Mouse (Mus musculus) layer of hippocampus, adult 18-20 months (tissue): Measurements from ENCODE around the gene Rnf207. TPM values are rescaled to one million over a fixed set of nuclear protein-coding genes. Genes with fewer than 3 reads are reported as not detected.

ENCODE experiments used
- DNase-seq, 2 experiments: peaks; one replicate each; pipeline ENCODE4 v3.0.0; 2022; ENCODE audit warnings: low spot score in 2 of 2
- long read RNA-seq: library from polyadenylated mRNA; stranded (forward); transcript quantifications from one replicate; pipeline ENCODE4 v2.0.0, GENCODE M21; 2021
- total RNA-seq, 2 experiments: library from RNA; stranded (reverse); gene quantifications; 2 replicates each; pipeline ENCODE4 v1.2.3; 2021

The Rnf207 gene
- 10 to 100 TPM in 1 of 2 experiments, 1 to 10 TPM in 1; 8.1 to 10.2 TPM for total RNA-seq
- long read RNA-seq, partial matches to known transcripts: 1 of 3 reads
- long read RNA-seq, other reads (novel, unspliced or antisense): 2 of 3 reads

DNA sequence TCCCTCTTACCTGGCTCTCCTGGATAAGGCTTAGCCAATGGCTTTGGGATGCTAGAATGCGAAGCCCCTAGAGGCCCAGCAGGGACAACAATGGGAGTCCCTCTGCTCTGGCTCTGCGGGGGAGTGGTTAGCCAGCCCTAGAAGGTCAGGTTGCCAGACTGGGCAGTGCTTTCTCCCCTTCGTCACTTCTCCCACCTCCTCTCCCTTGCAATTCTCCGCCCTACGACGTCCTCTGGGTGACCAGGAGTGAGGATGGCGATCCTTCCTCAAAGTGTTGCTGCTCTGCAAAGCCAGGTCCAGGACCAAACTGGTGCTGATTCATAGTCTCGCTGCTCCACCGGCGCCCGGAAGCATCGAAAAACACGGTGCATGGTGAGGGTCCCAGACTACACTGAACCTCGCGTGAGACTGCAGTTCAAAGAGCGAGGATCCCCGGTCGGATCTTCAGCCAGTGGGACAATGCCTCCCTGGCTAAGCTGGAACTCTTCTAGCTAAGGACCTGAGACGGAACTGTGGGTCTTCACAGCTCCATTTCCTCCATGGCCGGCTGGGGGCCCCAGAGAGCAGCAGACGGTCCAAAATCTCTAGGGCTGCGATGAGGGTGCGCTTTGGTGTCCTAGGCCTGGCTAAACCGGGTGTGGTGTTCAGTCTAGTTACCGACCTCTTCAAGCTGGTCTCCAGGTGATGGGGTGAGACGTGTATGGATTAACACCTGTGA lies at the start of gene Rnf207:
Gene Rnf207 (minus strand): TSS at position 477 of the 718 bp plus-strand sequence.
- peak in 1 of 2 experiments; percentile 68 for DNase-seq

DNA sequence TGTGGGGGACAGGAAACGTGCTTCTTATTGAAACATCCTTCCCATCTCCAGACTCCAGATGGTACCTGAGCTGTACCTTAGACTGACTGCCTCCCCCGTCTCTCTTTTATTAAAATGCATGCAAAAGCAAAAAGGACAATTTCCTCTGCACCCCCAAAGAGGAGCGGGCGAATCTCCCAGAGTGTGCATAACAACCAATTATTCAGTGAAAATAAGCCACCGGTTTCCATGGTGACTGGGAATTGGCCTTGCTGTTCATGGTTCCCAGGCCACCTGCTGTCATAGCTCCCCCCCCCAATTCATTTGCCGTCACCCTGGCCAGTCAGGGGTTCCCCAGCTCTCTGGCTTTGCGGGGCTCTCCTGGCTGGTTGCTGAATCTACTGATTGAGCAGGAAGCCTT lies 46.4 kb upstream of the Rnf207 start:
- DNase-seq: peak in 1 of 2 experiments; percentile 66

DNA sequence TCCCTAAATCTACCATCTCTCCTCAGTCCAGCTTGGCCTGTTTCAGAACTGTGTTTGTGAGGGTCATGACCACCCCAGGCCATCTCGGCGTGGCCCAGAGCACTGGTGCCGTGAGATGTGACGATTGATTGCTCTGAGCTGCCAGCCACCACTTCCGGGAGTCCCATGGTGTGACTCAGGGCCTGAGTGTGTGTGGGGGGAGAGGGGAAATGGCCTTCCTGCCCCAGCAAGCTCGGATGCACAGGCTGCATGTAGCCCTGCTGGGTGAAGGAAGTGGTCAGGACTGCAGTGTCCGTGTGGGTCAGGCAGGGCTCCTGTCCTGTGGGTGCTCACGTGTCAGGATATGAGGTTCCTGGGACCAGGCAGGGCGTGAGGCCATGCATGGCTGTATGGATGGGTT lies 43.4 kb upstream of the Rnf207 start:
- DNase-seq: no peak

DNA sequence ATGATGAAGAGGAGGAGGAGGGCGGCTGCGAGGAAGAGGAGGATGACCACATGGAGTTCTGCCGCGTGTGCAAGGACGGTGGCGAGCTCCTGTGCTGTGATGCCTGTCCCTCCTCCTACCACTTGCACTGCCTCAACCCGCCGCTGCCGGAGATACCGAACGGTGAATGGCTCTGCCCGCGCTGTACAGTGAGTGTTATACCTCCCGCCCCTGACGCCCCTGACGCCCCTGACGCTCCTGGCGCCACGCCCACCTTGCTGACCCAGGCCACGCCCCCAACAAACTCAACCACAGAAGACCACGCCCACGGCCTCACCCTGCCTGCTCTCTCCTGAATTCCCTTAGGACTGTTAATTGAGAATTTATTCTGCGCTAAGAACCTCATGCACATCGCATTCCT lies 42.1 kb upstream of the Rnf207 start:
- DNase-seq: no peak

DNA sequence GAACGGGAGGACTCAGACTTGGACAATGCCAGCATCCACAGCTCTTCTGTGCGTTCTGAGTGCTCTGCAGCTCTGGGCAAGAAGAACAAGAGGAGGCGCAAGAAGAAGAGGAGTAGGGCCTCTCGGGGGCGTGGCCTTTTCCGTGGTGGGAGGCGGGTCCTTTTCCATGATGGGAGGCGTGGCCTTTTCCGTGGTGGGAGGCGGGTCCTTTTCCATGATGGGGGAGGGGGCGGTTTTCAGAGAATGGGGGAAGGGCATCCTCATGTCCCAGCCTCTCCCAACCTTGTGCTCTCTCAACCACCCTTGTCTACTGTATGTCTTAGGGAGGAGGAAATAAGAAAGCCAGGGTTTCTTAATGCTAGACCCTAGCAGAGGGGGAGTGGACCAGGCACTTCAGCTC lies 40.9 kb upstream of the Rnf207 start:
- no peak for DNase-seq

DNA sequence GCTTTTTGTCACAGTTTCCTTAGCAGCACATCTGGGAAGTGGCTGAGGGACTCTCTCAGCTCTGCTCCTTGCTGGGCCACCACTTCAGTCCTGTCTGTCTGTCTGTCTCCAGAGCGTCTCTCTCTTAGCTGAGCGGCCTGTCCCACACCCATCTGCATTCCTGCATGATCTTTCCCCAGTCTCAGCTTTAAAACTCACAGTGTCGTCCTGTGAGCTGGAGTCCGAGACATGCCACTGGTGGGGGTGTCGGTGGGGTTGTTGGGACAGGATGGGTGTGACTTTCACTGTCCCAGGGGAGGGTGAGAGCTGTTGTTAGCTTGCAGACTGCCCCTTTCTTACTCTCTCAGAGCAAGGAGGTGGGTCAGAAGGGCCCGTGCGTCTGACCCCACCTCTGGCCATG lies 36.9 kb upstream of the Rnf207 start:
- no peak for DNase-seq

DNA sequence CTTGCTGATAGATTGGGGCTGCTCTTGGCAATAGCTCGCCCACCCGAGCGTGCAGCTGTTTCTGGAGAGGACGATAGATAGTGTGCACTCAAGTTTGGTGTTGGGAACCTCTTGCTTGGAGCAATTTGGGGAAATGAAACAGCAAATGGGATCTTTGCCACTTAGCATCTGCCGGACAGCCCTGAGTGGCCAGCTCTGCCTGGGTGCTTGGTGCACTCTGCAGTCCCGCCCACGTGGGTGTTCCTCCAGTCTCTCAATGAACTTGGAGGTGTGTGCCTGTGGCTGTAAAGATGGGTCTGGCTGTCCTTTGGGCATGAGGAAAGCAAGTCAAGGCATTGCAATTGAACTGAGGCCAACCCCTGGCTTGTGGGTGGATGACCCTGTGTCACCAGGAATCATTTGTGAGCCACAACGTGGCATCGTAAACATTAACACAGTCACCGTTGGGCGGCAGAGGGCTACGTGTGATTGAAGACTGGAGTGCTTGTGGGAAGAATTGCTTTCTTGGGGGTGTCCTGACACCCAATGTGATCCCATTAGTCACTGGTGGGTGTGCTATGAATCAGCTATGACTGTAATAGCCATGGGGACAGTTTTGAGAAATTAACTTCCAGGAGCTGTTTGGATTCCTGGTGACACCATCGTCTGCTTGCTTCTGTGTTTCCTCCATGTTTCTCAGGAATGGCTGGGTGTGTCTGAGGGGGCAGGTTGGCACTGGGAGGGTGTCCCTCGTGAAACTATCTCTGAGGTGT lies 35.3 kb upstream of the Rnf207 start:
- no peak for DNase-seq

DNA sequence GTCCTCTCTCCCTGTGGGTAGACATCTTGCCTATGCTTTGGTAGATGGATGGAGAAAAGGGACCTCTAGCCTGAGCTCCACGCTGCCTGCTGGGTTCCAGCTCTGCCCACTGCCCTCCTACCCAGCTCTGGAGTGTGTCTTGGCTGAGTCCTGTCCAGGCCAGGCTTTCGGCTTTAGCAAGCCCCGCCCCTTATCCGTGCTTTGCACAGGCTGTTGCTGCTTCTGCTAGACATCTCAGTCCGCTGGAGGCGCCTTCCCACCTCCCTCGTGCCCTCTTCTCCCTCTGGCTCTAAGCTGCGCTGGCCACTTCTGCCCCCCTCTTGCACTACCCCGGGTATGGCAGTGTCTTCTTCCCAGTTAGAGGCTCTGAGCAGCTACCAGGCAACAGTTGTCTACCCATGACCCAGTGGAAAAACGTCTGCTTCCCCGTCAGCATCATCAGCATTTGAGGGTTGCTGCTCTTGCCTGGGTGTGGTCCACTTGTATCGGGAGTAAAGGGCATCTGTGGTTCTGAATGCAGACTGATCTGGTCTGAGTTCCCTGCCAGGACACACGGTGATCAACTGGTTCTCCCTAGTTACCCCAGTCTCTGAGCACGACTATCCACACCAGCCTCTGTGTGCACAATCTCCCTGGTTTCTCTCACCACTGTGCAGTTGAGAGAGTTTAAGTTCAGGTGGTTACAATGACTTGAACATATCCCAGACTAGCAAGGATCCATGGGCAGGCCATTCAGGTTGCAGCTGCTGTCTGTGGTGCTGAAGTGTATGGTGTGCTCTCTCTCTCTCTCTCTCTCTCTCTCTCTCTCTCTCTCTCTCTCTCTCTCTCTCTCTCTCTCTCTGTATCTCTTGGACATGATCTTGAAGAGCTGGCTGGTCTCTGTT lies 32.9 kb upstream of the Rnf207 start:
- no peak for DNase-seq

DNA sequence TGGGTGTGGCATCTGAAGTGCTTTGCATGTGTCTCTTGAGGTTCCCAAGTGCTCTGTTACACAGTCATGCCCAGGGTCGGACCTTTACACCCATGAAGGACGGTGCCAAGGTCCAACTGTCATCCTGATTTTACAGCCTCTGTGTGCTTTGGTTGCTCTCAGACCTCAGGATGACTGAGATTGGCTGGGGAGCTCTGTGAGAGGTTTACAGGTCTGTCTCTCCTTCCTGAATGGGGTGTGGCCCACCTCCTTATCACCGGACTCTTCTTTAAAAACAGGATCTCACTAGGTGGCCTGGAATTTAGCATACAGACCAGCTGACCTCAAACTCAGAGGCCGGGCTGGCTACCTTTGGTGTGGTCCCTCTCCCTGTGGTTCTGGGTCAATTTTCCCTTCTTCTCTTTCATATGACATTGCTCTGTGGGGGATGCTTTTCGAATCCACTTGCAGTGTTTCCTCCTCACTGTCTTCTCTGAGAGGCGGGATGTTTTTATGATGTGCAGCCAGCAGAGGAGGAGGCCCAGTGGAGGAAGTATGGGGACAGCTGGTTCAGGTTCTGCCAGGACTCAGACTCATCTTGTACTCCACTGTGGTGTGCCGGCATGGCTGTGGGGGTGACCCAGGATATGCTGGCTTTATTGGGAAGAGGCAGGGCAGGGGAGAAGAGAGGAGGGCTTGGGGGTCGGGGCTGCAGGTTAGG lies 32.1 kb upstream of the Rnf207 start:
- DNase-seq: no peak

DNA sequence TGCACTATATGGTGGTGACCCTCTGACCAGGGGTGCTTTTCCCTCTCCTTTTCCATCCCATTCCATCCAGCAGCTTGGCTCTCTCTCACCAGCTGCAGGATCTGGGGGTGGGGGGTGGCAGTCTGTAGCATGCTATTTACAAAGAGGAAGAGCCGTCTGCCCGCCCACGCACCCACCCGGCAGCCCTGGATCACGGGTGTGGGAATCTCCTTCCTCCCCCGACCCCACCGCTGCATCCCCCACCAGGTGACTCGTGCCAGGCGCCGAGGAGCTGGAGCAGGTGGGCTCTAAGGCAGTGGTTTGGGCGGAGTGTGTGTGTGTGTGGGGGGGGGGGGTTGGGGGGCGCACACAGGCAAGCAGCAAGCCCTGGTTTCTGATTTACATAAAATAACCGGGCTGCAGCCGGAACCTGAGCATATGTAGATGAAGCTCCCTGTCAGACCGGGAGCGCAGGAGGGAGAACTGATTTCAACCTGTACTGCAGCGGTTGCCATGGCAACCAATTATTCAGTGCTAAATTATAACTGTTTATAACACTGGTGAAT lies 31.1 kb upstream of the Rnf207 start:
- peak; percentile 56 to 90 for DNase-seq

DNA sequence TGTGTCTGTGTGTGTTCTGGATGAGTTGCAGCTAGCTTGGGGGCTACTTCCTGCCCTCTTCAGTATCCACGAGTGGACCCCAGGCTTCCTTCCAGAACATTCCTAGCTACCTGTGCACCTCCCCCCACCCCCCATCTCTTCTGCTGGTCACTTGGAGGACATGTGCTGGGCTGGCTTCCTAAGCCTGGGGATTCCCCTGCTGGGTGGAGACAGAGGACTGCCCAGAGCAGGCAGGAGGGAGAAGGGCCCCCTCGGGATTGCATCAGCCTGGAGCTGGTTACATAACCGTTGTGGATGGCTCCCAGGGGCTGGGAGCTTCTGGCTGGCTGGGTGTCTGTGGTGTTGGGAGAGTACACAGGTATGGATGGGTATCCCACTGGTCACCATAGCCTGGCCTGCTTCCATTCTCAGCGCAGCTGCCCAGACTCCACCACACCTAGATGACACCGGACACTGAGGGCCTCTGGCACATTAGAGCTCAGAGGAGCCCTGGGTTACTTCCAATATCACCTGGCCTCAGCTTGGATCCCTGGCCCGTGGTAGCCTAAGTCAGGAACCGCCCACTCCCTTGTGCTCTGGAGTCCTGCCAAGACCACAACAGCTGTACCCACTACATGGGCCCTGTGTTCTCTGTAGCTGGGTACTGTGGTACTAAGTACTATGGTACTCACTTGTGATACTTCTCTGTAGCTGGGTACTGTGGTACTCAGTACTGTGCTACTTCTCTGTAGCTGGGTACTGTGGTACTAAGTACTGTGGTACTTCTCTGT lies 26.5 kb upstream of the Rnf207 start:
- DNase-seq: peak in 1 of 2 experiments; percentile 68

DNA sequence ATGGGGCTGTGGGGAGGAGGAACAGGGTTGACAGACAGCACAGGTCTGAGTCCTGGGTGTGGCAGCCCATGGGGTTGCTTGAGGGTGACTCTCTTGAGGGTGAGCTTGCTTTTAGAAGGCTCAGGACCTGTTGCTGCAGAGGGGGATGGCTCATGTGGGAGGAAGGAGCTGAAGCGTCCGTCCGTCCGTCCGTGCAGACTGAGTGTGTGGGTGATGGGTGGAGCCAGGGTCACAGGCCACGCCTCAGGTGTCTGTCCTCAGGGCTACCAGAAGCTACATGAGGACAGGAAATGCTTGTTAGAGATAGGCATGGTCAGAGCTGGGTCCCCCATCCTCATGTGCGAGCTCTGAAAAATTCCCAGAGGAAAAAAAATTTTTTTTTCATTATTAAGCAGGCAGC lies 25.9 kb upstream of the Rnf207 start:
- DNase-seq: no peak

DNA sequence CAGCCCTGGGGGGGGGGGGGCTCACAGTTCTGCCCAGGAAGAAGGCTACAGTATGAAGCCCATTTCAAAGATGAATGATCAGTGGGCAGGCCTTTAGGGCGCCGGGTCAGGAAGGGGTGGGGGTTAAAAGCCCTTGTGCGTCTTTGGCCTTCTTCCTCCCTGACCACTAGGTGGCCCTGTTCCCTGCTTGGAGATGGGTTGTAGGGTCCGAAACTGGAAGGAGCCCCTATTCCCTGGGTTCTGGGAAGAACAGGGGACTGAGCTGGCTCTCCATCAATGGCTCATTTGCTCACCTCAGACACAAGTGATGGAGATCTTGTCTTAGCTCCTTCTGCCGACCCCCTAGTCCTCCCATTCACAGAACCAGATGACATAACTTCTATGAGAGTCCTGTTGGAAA lies 24.5 kb upstream of the Rnf207 start:
- DNase-seq: peak in 1 of 2 experiments; percentile 22

DNA sequence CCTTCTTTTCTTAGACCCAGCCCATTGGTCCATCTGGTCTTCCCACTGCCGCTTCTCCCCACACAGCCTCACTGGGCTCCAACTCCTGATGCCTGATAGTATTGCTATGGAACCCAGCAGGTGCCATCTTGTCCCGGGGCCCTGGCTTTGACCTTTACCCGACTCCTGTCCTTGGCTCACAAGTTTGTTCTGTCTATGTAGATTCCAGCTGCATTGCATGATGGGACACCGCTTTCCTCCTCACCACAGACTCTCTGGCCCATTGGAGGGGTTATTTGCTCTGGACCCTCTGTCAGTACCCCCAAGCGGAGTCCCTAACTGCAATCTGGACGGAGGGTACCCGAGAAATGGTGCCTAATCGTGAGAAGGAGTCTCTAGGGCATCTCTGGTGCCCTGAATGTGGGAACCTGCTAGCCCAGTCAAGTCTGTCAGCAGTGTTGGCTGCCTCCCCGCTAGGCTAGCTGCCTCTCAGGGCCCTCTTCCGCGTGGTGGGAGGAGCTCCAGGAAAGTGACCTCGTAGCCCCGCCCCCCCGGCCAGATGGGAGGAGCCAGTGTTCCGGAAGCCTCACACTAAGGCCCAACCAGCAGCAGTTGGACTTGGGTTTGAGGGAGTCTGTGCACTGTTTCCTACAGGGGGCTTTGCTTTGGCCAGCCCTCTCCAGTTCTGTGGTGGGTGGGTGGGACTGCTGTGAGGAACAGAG lies 21.9 kb upstream of the Rnf207 start:
- DNase-seq: peak in 1 of 2 experiments; percentile 23

DNA sequence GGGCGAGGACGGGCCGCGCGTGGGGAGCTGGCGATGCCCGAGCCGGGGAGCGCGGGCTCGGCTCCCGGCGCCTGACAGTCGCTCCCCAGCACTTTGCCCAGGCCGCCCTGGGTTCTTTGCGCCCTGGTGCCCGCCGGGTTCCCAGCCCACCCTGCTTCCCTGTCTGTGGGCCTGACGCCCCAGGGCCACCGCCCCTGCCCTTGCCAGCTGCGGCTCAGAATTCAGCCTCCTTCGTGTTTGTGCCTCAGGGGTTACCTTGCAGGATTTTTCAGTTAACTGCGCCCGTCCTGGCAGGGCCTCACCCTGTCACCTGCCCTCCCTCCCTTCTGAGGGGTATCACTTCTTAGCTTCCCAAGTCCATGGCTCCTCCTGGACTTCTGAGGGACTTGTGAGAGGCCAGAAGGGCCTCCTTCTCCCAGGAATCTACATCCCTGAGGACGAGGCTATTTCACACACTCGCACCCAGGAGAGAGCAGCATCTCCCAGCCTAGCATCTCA lies 20.5 kb upstream of the Rnf207 start:
- peak in 1 of 2 experiments; percentile 17 for DNase-seq

DNA sequence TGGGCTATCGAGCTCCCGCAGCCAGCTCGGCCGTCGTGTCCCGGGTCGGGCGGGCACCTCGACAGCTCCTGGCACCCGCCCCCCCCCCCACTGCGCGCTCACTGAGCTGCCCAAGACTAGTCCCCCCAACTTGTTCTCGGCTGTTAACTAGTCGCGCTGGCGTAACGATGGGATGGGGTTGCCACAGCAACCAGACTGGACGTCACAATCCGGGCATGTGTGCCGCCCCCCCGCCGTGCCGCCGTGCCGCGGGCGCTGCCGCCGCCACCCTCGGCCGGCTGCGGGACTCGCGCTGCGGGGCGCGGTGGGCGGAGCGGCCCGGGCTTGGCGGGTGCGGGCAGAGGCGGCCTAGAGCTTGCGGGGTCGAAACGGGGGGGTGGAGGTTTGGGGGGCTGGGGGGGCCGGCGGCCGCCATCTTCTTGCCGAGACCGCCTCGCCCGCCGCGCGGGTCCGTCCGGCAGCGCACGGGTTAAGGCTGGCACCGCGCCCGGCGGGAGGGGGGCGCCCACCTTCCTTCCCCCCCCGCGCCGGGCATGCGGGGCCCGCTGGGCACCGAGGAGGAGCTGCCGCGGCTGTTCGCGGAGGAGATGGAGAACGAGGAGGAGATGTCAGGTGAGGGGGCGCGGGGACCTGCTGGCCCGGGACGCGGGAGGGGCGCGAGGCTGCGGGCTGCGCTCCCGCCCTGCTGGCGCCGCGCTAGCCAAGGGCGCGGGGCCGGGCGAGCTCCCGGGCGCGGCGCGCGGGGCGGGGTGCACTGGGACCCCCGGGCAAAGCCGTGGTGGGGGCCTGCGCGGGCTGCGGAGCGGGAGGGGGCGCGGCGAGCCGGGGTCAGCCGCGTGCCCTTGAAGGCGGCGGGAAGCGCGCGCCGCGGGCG lies 19.9 kb upstream of the Rnf207 start, which contains the start of gene Chd5:
Gene Chd5 (plus strand): TSS at position 233 of the 874 bp plus-strand sequence.
- peak; percentile 60 to 67 for DNase-seq

DNA sequence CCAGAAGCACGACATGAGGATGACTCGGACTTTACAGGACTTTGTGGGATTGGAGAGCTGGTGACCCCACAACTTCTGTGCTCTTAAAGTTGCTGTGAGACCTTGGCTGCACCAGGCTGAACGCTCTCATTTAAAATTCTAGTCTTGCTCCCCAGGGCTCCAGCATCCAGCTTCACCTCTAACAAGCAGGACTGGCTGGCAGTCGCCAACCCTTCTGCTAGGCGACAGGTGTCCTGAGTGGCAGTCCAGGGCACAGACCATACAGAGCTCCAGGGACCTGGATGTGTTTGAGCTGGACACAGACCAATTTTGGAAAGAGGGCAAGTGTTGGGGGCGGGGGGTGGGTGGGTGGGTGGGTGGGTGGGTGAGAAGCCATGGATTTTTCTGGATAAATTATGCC lies 19.0 kb upstream of the Rnf207 start:
- no peak for DNase-seq

DNA sequence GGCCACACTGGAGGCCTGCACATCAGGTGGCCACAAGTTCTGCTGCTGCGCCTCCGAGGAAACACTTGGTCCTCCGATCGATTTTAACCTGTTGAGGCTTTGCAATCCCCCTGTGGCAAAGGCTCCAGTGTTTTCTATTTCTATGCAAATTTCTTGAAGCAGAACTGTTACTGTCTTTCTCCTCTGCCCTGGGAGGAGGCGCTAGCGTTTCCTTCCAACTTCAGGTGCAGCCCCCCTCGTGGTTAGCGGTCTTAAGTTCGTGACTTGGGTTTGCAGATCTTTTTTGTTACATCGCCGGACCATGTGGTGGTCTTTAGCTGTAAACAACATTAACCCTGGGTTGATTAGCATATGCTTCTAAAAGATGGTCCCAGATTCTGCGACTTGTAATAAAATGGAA lies 14.8 kb upstream of the Rnf207 start:
- DNase-seq: no peak
